Mouse (Mus musculus): ENCODE results near the gene Clk2. TPM values are rescaled to one million over a fixed set of nuclear protein-coding genes. Genes with fewer than 3 reads are reported as not detected.
A peak's percentile ranks its signal among the peaks of the same experiment; 100 is the strongest.

Gene Clk2
- total RNA-seq (2015; ENCODE audit: low replicate concordance), result 42.5 and 52.8 TPM in 2 replicates
- 41.1 and 50.4 TPM in 2 replicates for total RNA-seq (2017; ENCODE audit: low replicate concordance)

DNA sequence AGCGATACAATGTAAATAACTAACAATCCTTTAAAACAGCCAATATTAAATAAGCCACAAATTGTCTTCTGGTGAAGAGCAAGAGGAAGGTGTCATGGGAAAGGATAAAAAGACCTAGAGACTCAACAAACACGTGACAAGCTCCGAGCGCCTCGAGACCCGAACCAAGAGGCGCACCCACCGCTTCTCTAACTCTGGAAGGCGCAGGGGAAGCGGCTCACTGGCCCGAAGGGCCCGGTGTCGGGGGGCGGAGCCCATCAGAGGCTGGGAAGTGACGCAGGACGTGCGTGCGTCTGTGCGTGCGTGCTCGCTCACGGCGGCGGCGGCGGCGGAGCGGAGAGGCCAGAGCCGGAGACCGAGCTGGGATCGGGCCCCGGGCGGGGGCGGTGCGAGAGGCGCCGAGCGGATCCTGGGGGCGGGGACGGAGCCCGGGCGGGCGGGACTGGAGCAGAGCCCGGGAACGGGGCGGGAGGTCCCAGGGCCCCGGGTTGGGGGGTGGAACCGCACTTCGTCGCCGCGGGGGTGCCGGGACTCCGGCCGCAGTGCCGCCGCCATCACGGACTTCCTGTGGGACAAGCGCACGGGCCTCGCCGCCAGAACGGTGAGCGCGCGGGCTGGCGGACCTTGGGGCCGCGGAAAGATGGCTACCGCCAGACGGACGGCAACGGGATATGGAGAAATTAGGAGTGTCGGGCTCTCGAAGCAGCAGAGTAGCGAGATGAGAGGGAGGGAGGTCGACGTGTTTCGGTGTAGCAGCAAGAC lies at the start of gene Clk2:
TSS of gene Clk2 (plus strand) at position 290 of the 762 bp plus-strand sequence.
- ATAC-seq (replicated peaks; ENCODE audit: low FRiP score, poor library complexity, severe bottlenecking), result peak; percentile 98

DNA sequence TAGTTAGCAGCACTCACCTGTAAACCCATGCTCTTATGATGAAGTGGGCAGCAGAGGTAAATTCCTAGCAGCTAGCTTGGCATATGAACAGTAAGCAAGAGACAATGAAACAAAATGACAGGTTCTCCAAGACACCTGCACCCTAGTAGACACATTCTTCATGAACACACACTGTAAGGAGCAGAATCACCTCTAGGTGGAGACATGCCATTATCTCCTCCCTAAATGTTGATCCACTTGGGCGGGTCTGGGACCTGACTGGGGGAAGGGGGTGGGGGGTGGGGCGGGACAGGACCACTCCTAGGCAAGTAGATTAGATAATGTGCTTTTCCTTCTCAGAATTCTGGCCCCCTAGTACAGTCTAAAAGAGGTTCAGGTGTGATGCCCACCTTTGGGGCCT lies 49.1 kb upstream of the Clk2 start:
- ATAC-seq (replicated peaks; ENCODE audit: low FRiP score, poor library complexity, severe bottlenecking), result peak; percentile 85

DNA sequence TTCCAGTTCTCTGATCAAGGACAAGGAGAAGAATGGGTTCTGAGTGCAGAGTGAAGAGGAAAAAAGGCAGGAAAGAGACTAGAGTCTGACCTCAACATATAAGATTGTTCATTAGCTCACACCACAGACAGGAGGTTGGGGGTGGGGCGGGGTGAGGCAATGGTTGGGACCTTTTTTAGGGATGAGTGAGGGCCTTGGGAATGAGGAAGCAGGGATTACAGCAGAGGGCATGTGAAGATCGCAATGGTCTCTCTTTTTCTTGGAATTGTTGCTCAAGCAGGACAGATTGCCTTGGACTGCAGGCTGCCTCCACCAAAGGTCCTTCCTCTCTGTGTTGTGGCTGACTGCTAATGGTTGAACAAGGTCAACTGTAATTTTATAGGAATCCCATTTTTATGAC lies 41.3 kb upstream of the Clk2 start:
- ATAC-seq (replicated peaks; ENCODE audit: low FRiP score, poor library complexity, severe bottlenecking), result no peak

DNA sequence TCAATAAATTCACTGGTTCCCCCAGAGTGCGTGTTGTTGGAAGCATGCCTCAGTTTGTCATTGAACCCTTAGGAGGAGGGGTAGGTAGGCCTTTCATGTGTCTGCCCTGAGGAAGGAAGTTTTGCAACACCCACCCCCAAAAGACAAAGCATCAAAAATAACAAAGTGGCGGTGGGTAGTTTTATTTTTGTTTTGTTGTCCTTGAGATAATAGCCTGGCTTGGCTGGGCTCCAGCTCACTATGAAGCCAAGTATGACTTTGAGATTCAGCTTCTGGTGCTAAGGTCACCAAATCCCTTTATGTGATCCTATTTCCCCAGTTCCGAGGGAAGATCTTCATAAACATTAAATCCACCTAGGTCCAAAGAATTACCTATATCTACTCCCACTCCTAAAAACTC lies 40.4 kb upstream of the Clk2 start:
- ATAC-seq (replicated peaks; ENCODE audit: low FRiP score, poor library complexity, severe bottlenecking), result no peak

DNA sequence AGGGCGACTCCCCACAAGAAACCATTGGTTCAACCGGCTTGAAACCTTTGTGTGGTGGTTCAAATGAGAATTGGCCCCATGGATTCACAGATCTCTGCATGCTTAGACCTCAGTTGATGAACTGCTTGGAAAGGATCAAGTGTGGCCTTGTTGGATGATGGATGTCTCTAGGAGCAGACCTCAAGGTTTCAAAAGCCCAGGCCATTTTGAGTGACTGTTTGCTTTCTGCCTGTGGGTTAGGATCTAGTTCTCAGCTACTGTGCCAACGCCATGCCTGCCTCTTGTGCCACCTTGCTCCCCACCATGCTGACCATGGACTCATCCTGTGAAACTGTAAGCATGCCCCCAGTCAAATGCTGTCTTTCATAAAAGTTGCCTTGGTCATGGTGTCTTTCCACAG lies 38.6 kb upstream of the Clk2 start:
- ATAC-seq (replicated peaks; ENCODE audit: low FRiP score, poor library complexity, severe bottlenecking), result no peak

DNA sequence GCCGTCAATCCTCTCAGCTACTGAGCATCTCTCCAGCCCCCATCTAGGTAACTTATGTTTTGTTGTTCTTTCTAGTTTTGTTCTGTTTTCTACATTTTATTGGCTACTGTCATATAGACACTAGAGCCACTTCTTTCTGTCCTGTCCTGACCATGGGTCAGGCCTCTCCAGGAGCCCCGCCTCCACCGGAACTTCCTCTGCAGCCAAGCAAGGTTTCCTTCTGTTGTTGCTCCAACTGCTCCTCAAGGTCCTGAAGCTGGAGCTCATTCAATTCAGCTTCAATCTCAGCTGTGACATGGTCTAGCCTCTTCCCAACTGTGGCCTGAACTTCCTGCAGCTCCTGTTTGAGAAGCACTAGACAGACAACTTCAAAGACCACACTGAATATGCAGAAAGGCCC lies 34.7 kb upstream of the Clk2 start:
- no peak for ATAC-seq (replicated peaks; ENCODE audit: low FRiP score, poor library complexity, severe bottlenecking)

DNA sequence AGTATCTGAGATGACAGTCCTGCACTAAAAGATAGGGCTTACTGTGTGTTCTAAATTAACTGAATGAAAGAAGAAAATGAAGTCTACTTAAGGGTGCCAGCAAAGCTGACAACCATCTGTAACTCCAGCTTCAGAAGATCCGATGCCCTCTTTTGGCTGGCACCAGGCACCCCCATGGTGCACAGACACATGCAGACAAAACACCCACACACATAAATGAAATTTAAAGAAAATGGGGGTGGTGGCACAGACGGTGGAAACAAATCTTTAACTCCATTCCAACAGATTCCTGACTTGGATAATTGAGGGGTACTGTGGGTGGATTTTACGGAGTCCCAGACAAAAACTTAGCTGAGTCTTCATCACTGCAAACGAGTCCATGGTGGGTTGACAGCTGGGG lies 32.8 kb upstream of the Clk2 start:
- no peak for ATAC-seq (replicated peaks; ENCODE audit: low FRiP score, poor library complexity, severe bottlenecking)

DNA sequence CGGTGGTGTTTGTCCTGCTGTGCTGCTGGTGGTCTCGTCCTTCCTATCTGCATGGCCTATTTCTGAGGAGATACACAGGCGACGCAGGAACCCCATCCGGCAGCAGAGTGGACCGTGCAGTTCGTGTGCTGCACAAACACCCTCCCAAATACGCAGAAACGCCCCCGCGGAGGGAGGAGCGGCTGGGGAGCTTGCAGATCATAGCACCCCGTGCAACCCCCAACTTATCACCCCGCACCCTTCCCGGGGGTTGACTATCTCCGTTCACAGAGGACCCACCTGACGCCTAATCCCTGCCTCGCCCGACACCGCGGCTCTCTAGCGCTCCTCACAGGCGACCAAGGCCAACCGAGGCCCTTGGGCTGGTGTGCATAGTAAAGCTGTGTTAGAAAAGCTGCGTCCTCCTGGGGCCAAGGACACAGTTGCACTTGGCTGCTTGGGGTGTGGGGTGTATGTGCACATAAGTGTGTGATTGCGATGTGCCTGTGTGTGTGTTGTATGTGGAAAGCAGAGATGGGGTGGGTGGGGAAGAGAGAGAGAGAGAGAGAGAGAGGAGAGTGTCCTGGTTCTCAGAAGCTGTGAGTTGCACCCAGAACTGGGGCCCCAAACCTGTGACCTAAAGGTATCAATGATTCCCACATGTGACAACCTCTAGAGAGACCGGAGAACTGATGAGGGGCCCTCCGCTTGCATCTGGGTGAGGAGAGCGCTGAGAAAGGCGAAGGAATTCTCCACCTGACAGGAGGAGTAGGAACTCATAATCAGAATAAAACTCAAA lies 32.1 kb upstream of the Clk2 start:
- ATAC-seq (replicated peaks; ENCODE audit: low FRiP score, poor library complexity, severe bottlenecking), result peak; percentile 72

DNA sequence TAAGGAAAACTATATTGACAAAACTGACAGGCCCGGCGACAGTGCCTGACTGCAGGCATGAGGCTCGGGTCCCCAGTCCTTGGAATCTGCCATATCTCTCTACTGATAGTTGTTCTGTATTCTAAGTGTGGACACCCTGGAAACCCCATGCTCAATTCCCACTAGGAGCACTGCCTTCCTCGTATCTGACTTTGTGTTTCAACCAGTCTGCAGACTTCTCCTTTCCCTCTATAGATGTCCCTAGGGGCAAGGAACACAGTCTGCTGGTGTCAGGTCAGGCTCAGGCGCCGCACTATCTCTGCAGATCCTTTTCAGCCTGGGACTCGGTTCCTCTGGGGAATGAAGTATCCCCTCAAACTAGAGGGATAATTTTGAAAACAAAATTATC lies 31.5 kb upstream of the Clk2 start:
- ATAC-seq (replicated peaks; ENCODE audit: low FRiP score, poor library complexity, severe bottlenecking), result no peak

DNA sequence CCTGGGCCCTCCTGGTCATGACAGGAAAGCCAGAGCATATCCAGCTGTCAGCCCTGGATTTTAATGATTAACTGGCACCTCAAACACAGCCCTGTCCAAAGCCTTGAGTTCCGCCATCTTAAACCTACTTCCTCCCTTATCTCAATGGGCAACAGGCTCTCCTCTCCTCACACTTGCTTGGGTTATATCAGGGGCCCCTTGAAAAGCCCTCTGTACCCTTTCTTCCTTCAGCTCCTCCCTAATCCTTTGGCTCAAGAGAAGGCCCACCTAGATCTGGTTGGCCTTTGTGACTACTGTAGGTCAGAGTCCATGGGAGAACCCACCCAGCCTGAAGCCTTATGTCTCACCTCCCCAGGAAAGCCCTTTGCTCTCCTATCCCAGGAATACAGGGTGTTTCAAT lies 30.8 kb upstream of the Clk2 start:
- ATAC-seq (replicated peaks; ENCODE audit: low FRiP score, poor library complexity, severe bottlenecking), result no peak

DNA sequence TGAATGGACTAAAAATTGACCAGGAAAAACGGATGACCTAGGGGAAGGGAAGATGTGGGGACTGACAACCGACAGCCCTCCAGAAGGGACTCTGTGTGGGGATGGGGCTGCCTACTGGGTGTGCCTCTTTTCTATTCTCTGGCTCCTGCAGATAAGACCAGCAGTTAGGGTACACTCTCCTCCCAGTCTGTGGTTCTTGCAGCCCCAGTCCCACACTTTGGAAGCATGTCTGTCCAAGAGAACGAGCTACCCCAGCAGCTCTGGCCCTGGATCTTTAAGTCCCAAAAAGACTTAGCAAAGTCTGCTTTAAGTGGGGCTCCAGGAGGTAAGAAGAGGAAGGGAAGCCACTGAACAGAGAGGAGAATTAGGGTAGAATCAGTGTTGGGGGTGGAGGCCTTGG lies 28.6 kb upstream of the Clk2 start, which contains the start of gene Pklr:
TSS of gene Pklr (plus strand) at position 185 of the 400 bp plus-strand sequence.
- peak; percentile 32 for ATAC-seq (replicated peaks; ENCODE audit: low FRiP score, poor library complexity, severe bottlenecking)

DNA sequence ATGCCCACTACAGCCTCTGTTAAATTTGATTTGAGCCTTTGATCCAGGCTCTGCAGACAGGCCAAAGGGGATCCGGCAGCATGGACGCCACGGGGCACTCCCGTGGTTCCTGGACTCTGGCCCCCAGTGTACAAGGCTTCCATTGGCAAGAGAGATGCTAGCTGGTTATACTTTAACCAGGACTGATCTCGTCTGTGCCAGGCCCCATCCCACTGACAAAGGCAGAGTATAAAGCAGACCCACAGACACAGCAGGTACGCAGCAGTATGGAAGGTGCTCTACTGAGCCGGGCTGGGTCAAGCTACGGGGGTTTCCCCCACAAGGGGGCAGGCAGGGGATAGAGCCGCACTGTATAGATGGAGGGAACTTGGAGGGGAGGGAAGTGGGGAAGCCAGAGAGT lies 28.2 kb upstream of the Clk2 start:
- ATAC-seq (replicated peaks; ENCODE audit: low FRiP score, poor library complexity, severe bottlenecking), result peak; percentile 54

DNA sequence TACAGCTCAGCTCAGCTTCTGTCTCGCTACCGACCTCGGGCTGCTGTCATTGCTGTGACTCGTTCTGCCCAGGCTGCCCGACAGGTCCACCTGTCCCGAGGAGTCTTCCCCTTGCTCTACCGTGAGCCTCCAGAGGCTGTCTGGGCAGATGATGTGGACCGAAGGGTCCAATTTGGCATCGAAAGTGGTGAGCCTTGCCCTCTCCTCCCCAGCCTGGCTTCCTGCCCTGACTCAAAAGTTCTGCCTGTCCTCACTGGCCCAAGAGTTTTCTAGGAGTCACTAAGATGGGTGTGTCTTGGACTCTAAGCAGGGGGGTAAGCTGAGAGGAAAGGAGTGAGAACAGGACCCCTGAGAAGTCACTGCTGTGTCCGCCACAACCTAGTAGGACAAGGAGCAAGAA lies 19.8 kb upstream of the Clk2 start:
- ATAC-seq (replicated peaks; ENCODE audit: low FRiP score, poor library complexity, severe bottlenecking), result no peak

DNA sequence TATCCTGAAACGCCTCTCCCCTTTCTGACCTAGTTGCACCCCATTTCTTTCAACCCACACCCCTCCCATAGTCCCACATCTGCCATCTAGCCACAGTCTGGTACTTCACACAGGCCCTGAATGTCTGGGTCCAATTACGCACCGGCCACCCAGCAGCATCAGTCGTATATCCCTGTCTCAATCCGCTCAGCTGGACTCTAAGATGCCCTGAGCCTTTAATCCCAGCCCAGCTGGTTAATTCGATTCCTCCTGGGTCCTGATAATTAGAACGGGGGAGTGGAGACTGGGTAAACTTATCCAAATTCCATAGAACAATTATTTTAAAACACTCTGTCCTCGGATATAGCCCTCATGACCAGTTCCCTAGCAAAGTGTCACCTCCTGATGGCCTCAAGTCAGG lies 19.0 kb upstream of the Clk2 start:
- ATAC-seq (replicated peaks; ENCODE audit: low FRiP score, poor library complexity, severe bottlenecking), result no peak

DNA sequence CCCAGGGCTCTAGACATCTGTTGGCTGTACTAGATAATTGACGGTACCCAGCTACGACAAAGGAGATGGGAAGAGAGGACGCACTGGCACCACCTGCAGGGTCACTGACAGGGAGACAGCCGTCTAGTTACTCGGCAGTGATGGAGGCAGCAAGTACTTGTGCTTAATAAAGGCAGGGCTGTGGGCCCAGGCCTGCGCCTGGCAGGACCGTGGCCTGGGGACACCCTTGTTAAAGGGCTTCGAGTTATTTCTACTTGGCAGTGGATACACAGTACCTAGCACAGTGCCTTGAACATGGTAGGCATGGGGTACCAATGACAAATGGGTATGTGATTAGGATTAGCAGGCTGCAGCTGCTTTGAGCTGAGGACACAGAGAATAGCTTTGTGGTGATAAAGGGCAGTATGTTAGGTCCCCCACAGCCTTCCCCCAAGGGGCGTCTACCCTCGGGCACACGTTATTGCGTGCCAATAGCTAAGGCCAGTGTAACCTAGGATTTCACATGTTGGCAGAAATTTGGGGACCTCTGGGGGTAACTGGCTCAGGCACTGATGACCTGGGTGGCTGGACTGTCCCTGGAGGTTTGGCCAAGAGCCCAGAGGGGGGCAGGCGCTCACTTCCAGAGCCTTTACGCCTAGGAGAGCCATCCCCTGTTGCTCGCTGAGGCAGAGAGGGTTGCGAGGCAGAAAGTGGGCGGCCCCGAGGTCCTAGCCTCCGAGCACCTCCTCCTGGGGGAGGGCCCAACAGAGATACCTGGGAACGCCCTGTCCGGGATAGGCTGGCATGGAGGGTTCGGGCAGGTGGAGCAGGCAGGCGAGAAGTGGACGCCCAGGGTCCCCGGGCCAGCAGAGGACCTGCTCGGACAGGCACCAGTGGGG lies 17.3 kb upstream of the Clk2 start:
- ATAC-seq (replicated peaks; ENCODE audit: low FRiP score, poor library complexity, severe bottlenecking), result peak; percentile 81

DNA sequence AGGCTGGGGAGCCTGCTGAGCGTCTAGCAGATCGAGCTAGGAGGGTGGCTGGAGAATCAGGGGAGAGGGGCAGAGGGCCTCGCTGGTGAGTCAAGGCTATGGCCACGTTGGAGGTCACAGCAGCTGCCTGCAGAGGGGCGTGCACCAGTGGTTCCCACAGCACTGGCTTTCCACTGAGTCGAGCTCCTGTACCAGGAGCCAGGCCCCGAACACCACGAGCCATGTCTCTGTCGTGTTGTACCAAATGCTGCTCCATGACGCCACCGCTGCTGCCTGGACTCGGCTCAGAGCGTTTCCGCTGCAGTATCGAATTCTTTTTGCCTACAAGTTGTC lies 16.6 kb upstream of the Clk2 start:
- no peak for ATAC-seq (replicated peaks; ENCODE audit: low FRiP score, poor library complexity, severe bottlenecking)

DNA sequence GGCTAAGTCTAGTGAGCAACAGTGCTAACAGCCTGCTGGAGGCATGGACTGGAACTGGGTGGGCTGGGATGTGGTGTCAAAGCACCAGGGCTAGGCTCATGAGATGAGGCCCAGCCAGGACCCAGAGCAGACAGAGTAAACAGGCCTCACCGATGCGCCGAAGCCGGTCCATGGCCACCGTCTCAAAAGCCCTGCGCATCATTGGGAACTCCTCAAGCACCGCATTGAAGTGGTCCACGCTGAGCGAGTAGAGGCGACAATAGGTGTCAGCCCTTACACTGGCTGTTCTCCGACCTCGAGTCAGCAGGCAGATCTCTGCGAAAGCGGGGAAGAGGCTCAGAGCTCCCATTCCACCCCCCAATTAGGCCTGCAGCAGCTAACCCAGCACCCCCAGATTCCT lies 16.0 kb upstream of the Clk2 start:
- no peak for ATAC-seq (replicated peaks; ENCODE audit: low FRiP score, poor library complexity, severe bottlenecking)

DNA sequence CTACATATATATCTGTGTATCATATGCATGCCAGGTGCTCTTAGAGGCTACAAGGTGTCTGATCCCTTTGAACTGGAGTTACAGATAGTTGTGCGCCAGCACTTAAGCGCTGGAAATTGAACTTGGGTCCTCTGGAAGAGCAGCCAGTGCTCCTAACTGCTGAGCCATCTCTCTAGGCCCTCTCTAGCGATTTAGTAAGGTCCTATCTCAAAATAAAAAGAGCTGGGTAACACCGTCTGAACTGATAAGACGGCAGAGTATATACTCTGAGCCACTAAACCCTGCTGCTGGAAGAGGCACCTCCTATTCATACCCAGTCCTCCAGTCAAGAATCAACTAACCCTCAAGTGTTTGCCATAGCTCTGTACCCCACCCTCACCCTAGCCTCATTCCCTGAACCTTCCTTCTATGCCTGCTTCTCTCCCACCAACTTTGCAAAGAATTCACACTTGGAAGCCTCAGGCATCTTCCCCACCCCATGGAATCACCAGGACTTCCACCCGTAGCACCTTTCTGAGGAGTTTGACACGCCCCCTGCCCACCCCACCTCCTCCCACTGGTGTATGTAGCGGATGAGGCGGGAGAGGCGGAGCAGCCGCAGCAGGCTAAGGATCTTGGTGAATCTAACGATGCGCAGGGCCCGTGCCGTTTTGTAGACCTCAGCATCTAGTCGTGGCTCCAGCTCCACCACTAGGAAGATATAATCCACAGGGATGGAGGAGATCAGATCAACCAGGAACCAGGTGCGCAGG lies 12.3 kb upstream of the Clk2 start:
- ATAC-seq (replicated peaks; ENCODE audit: low FRiP score, poor library complexity, severe bottlenecking), result no peak

DNA sequence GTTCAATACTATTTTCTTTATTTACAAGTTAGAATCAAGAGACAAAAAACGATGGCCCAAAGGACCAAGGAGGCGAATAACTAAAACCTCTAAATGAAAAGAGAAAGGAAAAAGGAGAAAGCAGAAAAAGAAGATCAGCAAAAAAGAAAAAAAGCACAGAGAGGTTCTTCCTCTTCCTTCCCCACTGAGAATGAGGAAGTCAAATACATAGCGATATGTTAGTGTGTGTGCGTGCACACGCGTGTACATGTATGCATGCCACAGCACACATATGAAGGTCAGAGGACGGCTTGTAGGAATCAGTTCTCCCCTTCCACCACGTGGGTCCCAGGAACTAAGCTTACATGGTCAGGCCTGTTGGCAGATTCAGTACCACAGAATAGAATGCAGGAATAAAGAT lies 7.6 kb upstream of the Clk2 start:
- no peak for ATAC-seq (replicated peaks; ENCODE audit: low FRiP score, poor library complexity, severe bottlenecking)

DNA sequence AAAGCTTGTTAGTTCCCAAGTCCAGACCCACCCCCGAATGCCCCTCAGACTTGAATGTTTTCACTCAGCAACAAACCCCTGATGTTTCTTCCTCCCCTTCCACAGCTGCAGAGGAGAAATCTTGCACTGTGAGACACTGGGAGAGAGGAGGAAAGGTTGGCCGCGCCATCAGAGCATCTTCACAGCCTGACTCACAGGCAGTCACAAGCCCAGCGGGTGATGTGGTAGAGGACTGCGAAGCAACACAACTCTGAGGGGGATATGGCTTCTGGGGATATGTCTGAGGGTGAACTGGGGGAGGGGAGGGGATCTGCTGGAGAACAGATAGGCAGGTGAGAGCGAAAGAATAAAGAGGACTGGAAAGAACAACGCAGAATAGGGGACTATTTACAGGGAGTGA lies 5.9 kb upstream of the Clk2 start:
- no peak for ATAC-seq (replicated peaks; ENCODE audit: low FRiP score, poor library complexity, severe bottlenecking)

Data from erythroid progenitor cell, adult 5-6 weeks (primary cell).